Mouse (Mus musculus) hematopoietic stem cell, adult 5-6 weeks (primary cell): ENCODE measurements around the gene Fam189a1. TPM values are rescaled to one million over a fixed set of nuclear protein-coding genes. Genes with fewer than 3 reads are reported as not detected.
A peak's percentile ranks its signal among the peaks of the same experiment; 100 is the strongest.

Experiments used
- ATAC-seq, 2 experiments: fragments of 125-278 bp in 1 of 2; replicated peaks in 1 of 2; 2 replicates each; pipeline ENCODE4 v1.8.0; 2016 to 2017; ENCODE audit warnings: inconsistent platforms in 2 of 2, mild to moderate bottlenecking in 2 of 2, moderate number of reproducible peaks in 2 of 2, low read depth in 1 of 2, moderate TSS enrichment in 1 of 2; ENCODE audit not compliant: low FRiP score in 2 of 2, poor library complexity in 2 of 2, severe bottlenecking in 2 of 2, insufficient read depth in 1 of 2, low TSS enrichment in 1 of 2
- total RNA-seq: library from RNA; stranded (forward); fragments of 172-1452, 232-1000 nt; gene quantifications from 2 replicates; pipeline ENCODE4 v1.2.3, GENCODE M21; 2017

Fam189a1 gene
- total RNA-seq, 1 experiment from 2014 or later: not detected

GRCm38 (mm10) chr7:64830214-64830995 lies 326.0 kb downstream of the Fam189a1 start:
- ATAC-seq: no peak

GRCm38 (mm10) chr7:64821081-64821480 lies 335.3 kb downstream of the Fam189a1 start:
- ATAC-seq: no peak

- no peak for ATAC-seq
Measured at GRCm38 (mm10) chr7:64819683-64820082, 336.7 kb downstream of the Fam189a1 start.

- ATAC-seq: no peak
Measured at GRCm38 (mm10) chr7:64808876-64809275, 347.5 kb downstream of the Fam189a1 start.

GRCm38 (mm10) chr7:64805100-64805499 lies 351.3 kb downstream of the Fam189a1 start:
- no peak for ATAC-seq

GRCm38 (mm10) chr7:64795554-64795953 lies 360.8 kb downstream of the Fam189a1 start:
- ATAC-seq: no peak

- peak; percentile 48 to 75; a peak in 3 of 4 replicates for ATAC-seq
Measured at GRCm38 (mm10) chr7:64792031-64792430, 364.3 kb downstream of the Fam189a1 start.

- no peak for ATAC-seq
Measured at GRCm38 (mm10) chr7:64791145-64791544, 365.2 kb downstream of the Fam189a1 start.

- no peak for ATAC-seq
Measured at GRCm38 (mm10) chr7:64785040-64785439, 371.3 kb downstream of the Fam189a1 start.

- no peak for ATAC-seq
Measured at GRCm38 (mm10) chr7:64779501-64779900, 376.9 kb downstream of the Fam189a1 start.

- no peak for ATAC-seq
Measured at GRCm38 (mm10) chr7:64776708-64777489, 379.5 kb downstream of the Fam189a1 start.

GRCm38 (mm10) chr7:64773465-64773864 lies 382.9 kb downstream of the Fam189a1 start:
- no peak for ATAC-seq

GRCm38 (mm10) chr7:64770779-64771390 lies 385.5 kb downstream of the Fam189a1 start:
- no peak for ATAC-seq

- no peak for ATAC-seq
Measured at GRCm38 (mm10) chr7:64769768-64770167, 386.6 kb downstream of the Fam189a1 start.

GRCm38 (mm10) chr7:64765595-64765994 lies 390.8 kb downstream of the Fam189a1 start:
- ATAC-seq: no peak

- no peak for ATAC-seq
Measured at GRCm38 (mm10) chr7:64755141-64755540, 401.2 kb downstream of the Fam189a1 start.

- ATAC-seq: no peak
Measured at GRCm38 (mm10) chr7:64754161-64754560, 402.2 kb downstream of the Fam189a1 start.

GRCm38 (mm10) chr7:64753678-64754077 lies 402.7 kb downstream of the Fam189a1 start:
- no peak for ATAC-seq
